Mouse (Mus musculus) heart, embryonic 11.5 days (tissue): ENCODE data around the gene Etl4. TPM values are rescaled to one million over a fixed set of nuclear protein-coding genes. Genes with fewer than 3 reads are reported as not detected.
"Not testable (repeated sequence)": the region's sequence is repeated elsewhere in the genome, so short reads cannot be mapped to it uniquely, and the experiment has no call there.

Source experiments
- ATAC-seq: fragments of 200-750 bp; cut with Nextera tagmentation; replicated peaks from 2 replicates; pipeline ENCODE4 v1.8.0; 2017; ENCODE audit warnings: moderate library complexity; ENCODE audit not compliant: insufficient number of reproducible peaks, low FRiP score, low TSS enrichment
- H3K27ac ChIP-seq: fragments of 300-500 bp; sonication (generic); 2 replicates; pipeline ENCODE4 v1.5.1; 2014; ENCODE audit warnings: mild to moderate bottlenecking, low read depth, low read length
- H3K27me3 ChIP-seq: fragments of 300-500 bp; sonication (generic); 2 replicates; pipeline ENCODE4 v1.6.1; 2014; ENCODE audit warnings: mild to moderate bottlenecking, low read length, mixed read lengths; ENCODE audit not compliant: control insufficient read depth, insufficient read depth
- H3K36me3 ChIP-seq: fragments of 300-500 bp; sonication (generic); 2 replicates; pipeline ENCODE4 v1.6.1; 2014; ENCODE audit warnings: mild to moderate bottlenecking, low read length, moderate library complexity, mixed read lengths; ENCODE audit not compliant: control insufficient read depth, insufficient read depth
- H3K4me1 ChIP-seq: fragments of 300-500 bp; sonication (generic); 2 replicates; pipeline ENCODE4 v1.6.1; 2014; ENCODE audit warnings: low read length; ENCODE audit not compliant: control insufficient read depth, insufficient read depth
- H3K4me2 ChIP-seq: fragments of 300-500 bp; sonication (generic); 2 replicates; pipeline ENCODE4 v1.6.1; 2014; ENCODE audit warnings: mild to moderate bottlenecking, moderate library complexity
- H3K4me3 ChIP-seq: fragments of 300-500 bp; sonication (generic); 2 replicates; pipeline ENCODE4 v1.5.1; 2014; ENCODE audit warnings: low read depth, low read length
- H3K9ac ChIP-seq: fragments of 300-500 bp; sonication (generic); 2 replicates; pipeline ENCODE4 v1.6.1; 2014; ENCODE audit warnings: mild to moderate bottlenecking, low read depth, low read length, moderate library complexity
- H3K9me3 ChIP-seq: fragments of 300-500 bp; sonication (generic); replicated peaks from 2 replicates; pipeline ENCODE4 v1.6.1; 2016; ENCODE audit warnings: low read length; ENCODE audit not compliant: control insufficient read depth
- WGBS: fragments of 180-500 bp; shearing (Covaris S2); extraction: QIAGEN DNeasy Blood & Tissue Kit; methylation state at CpG from one replicate; pipeline ENCODE4 v1.1.7; 2014; ENCODE audit not compliant: insufficient replicate concordance; 5-methylcytosine and 5-hydroxymethylcytosine counted together
- polyA plus RNA-seq: library from polyadenylated mRNA; unstranded; fragments of >200 nt; fragmentation: Nextera tagmentation; extraction: Ambion mirVana; gene quantifications from 2 replicates; pipeline ENCODE4 v1.2.1, GENCODE M21; 2014

Etl4 gene
- polyA plus RNA-seq, 1 experiment from 2014 or later = 12.4 TPM

- H3K27ac ChIP-seq = no peak overlapping the region
- ATAC-seq = no peak
- no peaks in the 10 kb centered on the region for H3K9me3 ChIP-seq
- H3K4me3 ChIP-seq = no peak overlapping the region
- H3K27me3 ChIP-seq = no peaks in the 10 kb centered on the region
- H3K9ac ChIP-seq = no peak overlapping the region
- H3K4me2 ChIP-seq = no peak overlapping the region
- no peaks in the 10 kb centered on the region for H3K36me3 ChIP-seq
- WGBS = 91% methylated on average over 3 of the region's 3 CpGs
- no peaks in the 10 kb centered on the region for H3K4me1 ChIP-seq
Measured at GRCm38 (mm10) chr2:20676379-20676778, 766.8 kb downstream of the Etl4 start.

DNA sequence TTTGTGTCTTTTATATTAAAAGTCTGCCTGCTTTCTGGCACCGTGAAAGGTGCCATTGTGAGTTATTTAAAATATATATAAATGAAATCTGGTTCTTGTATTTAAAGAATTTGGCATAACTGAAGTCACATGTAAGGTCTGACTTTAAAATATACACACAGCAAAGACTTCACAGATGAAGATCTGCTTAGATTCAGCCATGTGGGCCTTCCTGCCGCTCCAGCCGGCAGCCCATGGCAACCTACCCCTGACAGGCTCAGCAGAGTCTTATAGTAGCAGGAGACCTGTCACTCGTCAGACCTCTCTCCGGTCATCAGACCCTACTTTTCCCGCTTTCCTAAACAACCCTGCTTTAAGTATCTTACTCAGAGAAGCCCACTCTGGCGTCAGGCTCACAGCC lies 769.2 kb downstream of the Etl4 start:
- ATAC-seq = no peak
- H3K27me3 ChIP-seq = no peaks in the 10 kb centered on the region
- H3K4me3 ChIP-seq = no peak overlapping the region
- no peaks in the 10 kb centered on the region for H3K36me3 ChIP-seq
- H3K27ac ChIP-seq = no peak overlapping the region
- H3K4me2 ChIP-seq = no peak overlapping the region
- 0 out of 2 replicates have a peak, but pooled peaks cover 5% of the 10 kb centered on the region for H3K4me1 ChIP-seq
- no peak overlapping the region for H3K9ac ChIP-seq
- H3K9me3 ChIP-seq = no peaks in the 10 kb centered on the region
- WGBS = 64% methylated on average over 7 of the region's 7 CpGs

GRCm38 (mm10) chr2:20682203-20682602 lies 772.6 kb downstream of the Etl4 start:
- H3K4me3 ChIP-seq, H3K36me3 ChIP-seq, H3K4me2 ChIP-seq, H3K9me3 ChIP-seq, H3K27ac ChIP-seq, H3K27me3 ChIP-seq, H3K4me1 ChIP-seq, H3K9ac ChIP-seq, ATAC-seq: not testable (repeated sequence)
- WGBS = 84% methylated on average over 6 of the region's 6 CpGs

DNA sequence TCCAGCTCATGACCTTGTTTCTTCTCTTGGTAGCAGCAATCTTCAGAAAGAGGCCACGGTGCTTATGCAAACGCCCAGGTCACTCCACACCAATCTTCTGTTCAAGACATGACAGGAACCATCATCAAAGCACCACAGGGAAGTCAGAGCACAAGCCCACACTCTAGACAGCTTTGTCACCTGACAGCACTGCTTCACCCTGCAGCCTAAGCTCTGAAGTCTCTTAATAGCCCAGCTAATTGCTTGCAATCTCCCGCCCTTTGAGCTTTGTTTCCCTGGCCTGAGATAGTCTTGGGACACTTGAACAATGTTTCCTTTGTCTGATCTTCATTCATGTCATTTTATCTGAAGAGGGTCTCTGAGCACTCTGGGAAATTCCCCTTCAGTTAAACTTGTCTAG lies 779.8 kb downstream of the Etl4 start:
- H3K9me3 ChIP-seq = no peaks in the 10 kb centered on the region
- ATAC-seq = 0 out of 2 replicates have a peak, but pooled peaks have one; percentile 46
- H3K4me1 ChIP-seq = peaks cover 13% of the 10 kb centered on the region
- H3K27ac ChIP-seq = no peak overlapping the region
- H3K4me3 ChIP-seq = no peak overlapping the region
- no peak overlapping the region for H3K4me2 ChIP-seq
- 16% methylated on average over 3 of the region's 3 CpGs for WGBS
- no peak overlapping the region for H3K9ac ChIP-seq
- H3K27me3 ChIP-seq = no peaks in the 10 kb centered on the region
- no peaks in the 10 kb centered on the region for H3K36me3 ChIP-seq

DNA sequence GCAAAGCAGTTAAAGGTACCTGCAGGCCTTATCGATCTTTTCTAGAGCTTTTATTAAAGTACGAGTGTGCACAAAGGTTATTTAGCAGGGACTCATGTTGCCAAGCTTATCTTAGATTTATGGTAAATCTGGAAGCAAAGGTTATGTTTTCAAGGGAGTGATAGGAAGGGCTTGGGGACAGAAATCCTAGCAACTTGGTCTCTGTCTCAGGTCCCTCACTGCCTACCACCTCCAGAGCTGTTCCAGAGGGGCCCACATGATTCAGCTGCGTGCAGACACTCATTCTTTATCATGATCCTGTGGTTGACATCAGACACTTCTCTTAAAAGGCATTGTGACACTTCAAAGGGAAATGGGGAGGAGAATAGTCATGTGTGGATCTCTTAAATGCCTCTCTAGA lies 783.3 kb downstream of the Etl4 start:
- no peaks in the 10 kb centered on the region for H3K9me3 ChIP-seq
- no peak overlapping the region for H3K4me2 ChIP-seq
- H3K4me3 ChIP-seq = no peak overlapping the region
- no peak for ATAC-seq
- WGBS = 58% methylated on average over 3 of the region's 3 CpGs
- no peaks in the 10 kb centered on the region for H3K27me3 ChIP-seq
- H3K27ac ChIP-seq = no peak overlapping the region
- H3K4me1 ChIP-seq = peaks cover 13% of the 10 kb centered on the region
- H3K36me3 ChIP-seq = no peaks in the 10 kb centered on the region
- H3K9ac ChIP-seq = no peak overlapping the region

GRCm38 (mm10) chr2:20693772-20694171 lies 784.2 kb downstream of the Etl4 start:
- Histone ChIP-seq H3K4me2 (no peak overlapping the region), H3K27ac (no peak overlapping the region), H3K36me3 (no peaks in the 10 kb centered on the region), H3K9me3 (no peaks in the 10 kb centered on the region), H3K9ac (no peak overlapping the region), H3K27me3 (no peaks in the 10 kb centered on the region), H3K4me3 (no peak overlapping the region), H3K4me1 (peaks cover 13% of the 10 kb centered on the region)
- 71% methylated on average over 1 of the region's 1 CpGs for WGBS
- ATAC-seq = no peak

DNA sequence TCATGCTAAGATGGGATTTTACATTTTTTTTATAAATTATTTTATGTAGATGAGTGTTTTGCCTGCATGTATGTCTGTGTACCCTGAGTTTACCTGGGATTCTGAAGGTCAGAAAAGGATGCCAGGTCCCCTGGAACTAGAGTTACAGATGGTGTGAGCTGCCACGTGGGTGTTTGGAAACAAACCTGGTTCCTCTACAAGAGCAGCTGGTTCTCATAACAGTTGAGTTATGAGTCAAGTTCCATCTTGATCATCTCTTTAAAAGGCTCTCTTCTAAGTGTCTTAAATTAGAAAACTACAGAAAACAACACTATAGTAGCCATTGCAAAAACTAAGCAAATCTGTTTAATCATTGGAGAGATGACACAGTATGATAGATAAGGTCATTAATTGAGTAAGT lies 788.1 kb downstream of the Etl4 start:
- Histone ChIP-seq H3K36me3 (no peaks in the 10 kb centered on the region), H3K9me3 (no peaks in the 10 kb centered on the region), H3K4me2 (no peak overlapping the region), H3K4me3 (no peak overlapping the region), H3K9ac (no peak overlapping the region), H3K4me1 (peaks cover 4% of the 10 kb centered on the region; the same call in 1 of the 2 replicates), H3K27ac (no peak overlapping the region), H3K27me3 (no peaks in the 10 kb centered on the region)
- ATAC-seq = no peak
- WGBS = 84% methylated on average over 1 of the region's 1 CpGs

DNA sequence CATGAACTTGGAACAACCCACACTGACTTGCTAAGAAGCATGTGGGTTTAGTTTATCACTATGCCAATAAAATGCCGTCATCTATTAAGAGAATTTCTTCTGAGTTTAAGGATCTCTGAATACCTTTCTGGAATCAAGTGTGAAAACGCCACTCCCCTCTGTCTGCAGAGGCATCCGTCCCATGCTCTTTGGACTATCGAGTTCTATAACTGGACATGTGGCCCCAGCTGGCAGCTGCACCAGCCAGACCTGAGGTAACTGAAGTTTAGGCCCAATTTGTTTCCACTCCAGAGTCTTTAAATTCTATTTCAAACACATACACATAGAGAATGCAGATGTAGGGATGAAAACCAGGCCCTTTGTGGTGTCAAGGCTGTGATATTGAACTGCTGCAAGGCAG lies 795.5 kb downstream of the Etl4 start:
- Histone ChIP-seq H3K27ac (no peak overlapping the region), H3K4me2 (no peak overlapping the region), H3K9ac (no peak overlapping the region), H3K36me3 (no peaks in the 10 kb centered on the region), H3K27me3 (no peaks in the 10 kb centered on the region), H3K4me3 (no peak overlapping the region), H3K9me3 (no peaks in the 10 kb centered on the region), H3K4me1 (no peaks in the 10 kb centered on the region)
- 68% methylated on average over 4 of the region's 4 CpGs for WGBS
- no peak for ATAC-seq

GRCm38 (mm10) chr2:20710589-20710988 lies 801.0 kb downstream of the Etl4 start:
- no peak overlapping the region for H3K4me2 ChIP-seq
- no peak overlapping the region for H3K27ac ChIP-seq
- no peak for ATAC-seq
- H3K36me3 ChIP-seq = no peaks in the 10 kb centered on the region
- peaks cover 4% of the 10 kb centered on the region; the same call in 1 of the 2 replicates for H3K4me1 ChIP-seq
- H3K9me3 ChIP-seq = no peaks in the 10 kb centered on the region
- 89% methylated on average over 7 of the region's 7 CpGs for WGBS
- no peak overlapping the region for H3K4me3 ChIP-seq
- H3K27me3 ChIP-seq = no peaks in the 10 kb centered on the region
- H3K9ac ChIP-seq = no peak overlapping the region
